Mouse (Mus musculus) forebrain, embryonic 11.5 days (tissue): ENCODE measurements around the gene Smoc1. TPM values are rescaled to one million over a fixed set of nuclear protein-coding genes. Genes with fewer than 3 reads are reported as not detected.
A peak's percentile ranks its signal among the peaks of the same experiment; 100 is the strongest.

Source experiments
- ATAC-seq: fragments of 200-750 bp; cut with Nextera tagmentation; replicated peaks from 2 replicates; pipeline ENCODE4 v1.8.0; 2017; ENCODE audit warnings: moderate TSS enrichment; ENCODE audit not compliant: low FRiP score
- DNase-seq: peaks from one replicate; pipeline ENCODE4 v3.0.0-alpha.2; 2017; ENCODE audit warnings: low spot score
- H3K27ac ChIP-seq: fragments of 300-500 bp; sonication (generic); 2 replicates; pipeline ENCODE4 v1.5.1; 2014; ENCODE audit warnings: low read depth, low read length
- H3K27me3 ChIP-seq: fragments of 300-500 bp; sonication (generic); 2 replicates; pipeline ENCODE4 v1.6.1; 2014; ENCODE audit warnings: mild to moderate bottlenecking, low read length, mixed read lengths; ENCODE audit not compliant: control insufficient read depth, insufficient read depth
- H3K36me3 ChIP-seq: fragments of 300-500 bp; sonication (generic); 2 replicates; pipeline ENCODE4 v1.6.1; 2014; ENCODE audit warnings: mild to moderate bottlenecking, low read length, moderate library complexity, mixed read lengths; ENCODE audit not compliant: control insufficient read depth, insufficient read depth
- H3K4me1 ChIP-seq: fragments of 300-500 bp; sonication (generic); replicated peaks from 2 replicates; pipeline ENCODE4 v1.6.1; 2014; ENCODE audit warnings: low read length, mixed read lengths; ENCODE audit not compliant: control insufficient read depth, insufficient read depth
- H3K4me2 ChIP-seq: fragments of 300-500 bp; sonication (generic); 2 replicates; pipeline ENCODE4 v1.6.1; 2014; ENCODE audit warnings: low read depth, mild to moderate bottlenecking, low read length, moderate library complexity, mixed read lengths; ENCODE audit not compliant: severe bottlenecking
- H3K4me3 ChIP-seq: fragments of 300-500 bp; sonication (generic); 2 replicates; pipeline ENCODE4 v1.5.1; 2014; ENCODE audit warnings: low read depth, low read length
- H3K9ac ChIP-seq: fragments of 300-500 bp; sonication (generic); 2 replicates; pipeline ENCODE4 v1.6.1; 2014; ENCODE audit warnings: low read length
- H3K9me3 ChIP-seq: fragments of 300-500 bp; sonication (generic); 2 replicates; pipeline ENCODE4 v1.6.1; 2016; ENCODE audit warnings: low read length, mixed read lengths; ENCODE audit not compliant: control insufficient read depth
- WGBS: fragments of 180-500 bp; shearing (Covaris S2); extraction: QIAGEN DNeasy Blood & Tissue Kit; methylation state at CpG from one replicate; pipeline ENCODE4 v1.1.7; 2014; 5-methylcytosine and 5-hydroxymethylcytosine counted together
- polyA plus RNA-seq: library from polyadenylated mRNA; unstranded; fragments of >200 nt; fragmentation: Nextera tagmentation; extraction: Ambion mirVana; gene quantifications from 2 replicates; pipeline ENCODE4 v1.2.1, GENCODE M21; 2014

Gene Smoc1
- polyA plus RNA-seq, 1 experiment from 2014 or later, result 6.7 TPM

- DNase-seq (no peak), ATAC-seq (no peak)
- H3K36me3 ChIP-seq, result no peaks in the 10 kb centered on the region
- no peak overlapping the region for H3K4me3 ChIP-seq
- WGBS, result 53% methylated on average over 4 of the region's 4 CpGs
- no peak overlapping the region for H3K4me2 ChIP-seq
- no peaks in the 10 kb centered on the region for H3K9me3 ChIP-seq
- peaks cover 9% of the 10 kb centered on the region for H3K4me1 ChIP-seq
- H3K27me3 ChIP-seq, result peaks cover 12% of the 10 kb centered on the region; the same call in 1 of the 2 replicates
- no peak overlapping the region for H3K9ac ChIP-seq
- H3K27ac ChIP-seq, result no peak overlapping the region
Observed at GRCm38 (mm10) chr12:81029731-81030130, 3.1 kb downstream of the Smoc1 start.

GRCm38 (mm10) chr12:81031579-81031978 is 5.0 kb downstream of the Smoc1 start:
- 93% methylated on average over 7 of the region's 7 CpGs for WGBS
- ATAC-seq, result no peak
- DNase-seq, result no peak

GRCm38 (mm10) chr12:81033389-81034041 is 6.9 kb downstream of the Smoc1 start:
- ATAC-seq (no peak), DNase-seq (no peak)
- Histone ChIP-seq H3K27ac (no peak overlapping the region), H3K4me2 (no peak overlapping the region), H3K36me3 (no peaks in the 10 kb centered on the region), H3K9me3 (no peaks in the 10 kb centered on the region), H3K4me3 (no peak overlapping the region), H3K9ac (no peak overlapping the region), H3K4me1 (no peaks in the 10 kb centered on the region; the same call in 1 of the 2 replicates), H3K27me3 (no peaks in the 10 kb centered on the region)
- 75% methylated on average over 15 of the region's 15 CpGs for WGBS

More at GRCm38 (mm10) chr12:81031579-81031978, 5.0 kb downstream of the Smoc1 start:
- H3K27me3 ChIP-seq, result peaks cover 8% of the 10 kb centered on the region; the same call in 1 of the 2 replicates
- no peak overlapping the region for H3K4me3 ChIP-seq
- H3K4me1 ChIP-seq, result peaks cover 6% of the 10 kb centered on the region
- H3K36me3 ChIP-seq, result no peaks in the 10 kb centered on the region
- no peak overlapping the region for H3K4me2 ChIP-seq
- no peak overlapping the region for H3K9ac ChIP-seq
- no peak overlapping the region for H3K27ac ChIP-seq
- no peaks in the 10 kb centered on the region for H3K9me3 ChIP-seq

GRCm38 (mm10) chr12:81034042-81034417 is 7.4 kb downstream of the Smoc1 start:
- H3K27ac ChIP-seq, result no peak overlapping the region
- H3K4me1 ChIP-seq, result no peaks in the 10 kb centered on the region; the same call in 1 of the 2 replicates
- no peaks in the 10 kb centered on the region for H3K9me3 ChIP-seq
- DNase-seq (peak; percentile 11), ATAC-seq (no peak)
- H3K4me2 ChIP-seq, result no peak overlapping the region
- H3K36me3 ChIP-seq, result no peaks in the 10 kb centered on the region
- no peaks in the 10 kb centered on the region for H3K27me3 ChIP-seq
- H3K4me3 ChIP-seq, result no peak overlapping the region
- WGBS, result 88% methylated on average over 4 of the region's 4 CpGs
- 0 out of 2 replicates have a peak overlapping the region, but pooled peaks have one; percentile 8 for H3K9ac ChIP-seq

GRCm38 (mm10) chr12:81035850-81036249 is 9.2 kb downstream of the Smoc1 start:
- Histone ChIP-seq H3K27ac (no peak overlapping the region), H3K27me3 (no peaks in the 10 kb centered on the region), H3K36me3 (no peaks in the 10 kb centered on the region), H3K4me1 (no peaks in the 10 kb centered on the region; the same call in 1 of the 2 replicates), H3K4me2 (no peak overlapping the region), H3K4me3 (no peak overlapping the region), H3K9me3 (no peaks in the 10 kb centered on the region), H3K9ac (no peak overlapping the region)
- DNase-seq (no peak), ATAC-seq (no peak)
- WGBS, result 89% methylated on average over 6 of the region's 6 CpGs

- H3K4me2 ChIP-seq, result no peak overlapping the region
- H3K4me1 ChIP-seq, result no peaks in the 10 kb centered on the region
- no peak overlapping the region for H3K9ac ChIP-seq
- ATAC-seq, result no peak
- no peaks in the 10 kb centered on the region for H3K27me3 ChIP-seq
- DNase-seq, result peak; percentile 49
- H3K27ac ChIP-seq, result no peak overlapping the region
- no peaks in the 10 kb centered on the region for H3K36me3 ChIP-seq
- H3K9me3 ChIP-seq, result no peaks in the 10 kb centered on the region
- WGBS, result 52% methylated on average over 11 of the region's 11 CpGs
- no peak overlapping the region for H3K4me3 ChIP-seq
Observed at GRCm38 (mm10) chr12:81043616-81044015, 17.0 kb downstream of the Smoc1 start.

GRCm38 (mm10) chr12:81046926-81047325 is 20.3 kb downstream of the Smoc1 start:
- Histone ChIP-seq H3K36me3 (no peaks in the 10 kb centered on the region), H3K4me1 (no peaks in the 10 kb centered on the region), H3K4me2 (no peak overlapping the region), H3K9me3 (no peaks in the 10 kb centered on the region), H3K9ac (no peak overlapping the region), H3K4me3 (no peak overlapping the region), H3K27ac (no peak overlapping the region), H3K27me3 (no peaks in the 10 kb centered on the region)
- ATAC-seq, result no peak
- DNase-seq, result no peak
- 86% methylated on average over 5 of the region's 5 CpGs for WGBS

GRCm38 (mm10) chr12:81049661-81050060 is 23.1 kb downstream of the Smoc1 start:
- Histone ChIP-seq H3K36me3 (no peaks in the 10 kb centered on the region), H3K4me2 (no peak overlapping the region), H3K9ac (no peak overlapping the region), H3K4me3 (no peak overlapping the region), H3K4me1 (no peaks in the 10 kb centered on the region), H3K27ac (no peak overlapping the region), H3K27me3 (no peaks in the 10 kb centered on the region), H3K9me3 (no peaks in the 10 kb centered on the region)
- 93% methylated on average over 5 of the region's 5 CpGs for whole genome bisulfite sequencing
- ATAC-seq (no peak), DNase-seq (no peak)
